8 mouse cellular contexts compared by ENCODE assay signal in genomic region chr2:163471136-163471535, GRCm38 (mm10). TPM values are rescaled to one million over a fixed set of nuclear protein-coding genes. Genes with fewer than 3 reads are reported as not detected.
DNase-seq lines count a peak whose midpoint lies in the region; ATAC-seq and TF ChIP-seq lines count a peak whose summit lies in the region.

No protein-coding gene starts in this region.

- no peak for TF ChIP-seq CTCF in layer of hippocampus, adult 2 months (conservative IDR thresholded peaks at IDR 0.05)

- peaks cover 9% of the 10 kb centered on the region for H3K4me1 ChIP-seq in embryonic facial prominence, embryonic 13.5 days
- H3K4me1 ChIP-seq in hindbrain, embryonic 11.5 days (replicated peaks; ENCODE audit: control insufficient read depth, insufficient read depth, low read length) = peaks cover 5% of the 10 kb centered on the region; the same call in 1 of the 2 replicates
- H3K4me1 ChIP-seq in midbrain, embryonic 14.5 days (ENCODE audit: control insufficient read depth, insufficient read depth, low read length) = peaks cover 7% of the 10 kb centered on the region

- DNase-seq in layer of hippocampus, adult 2 months (ENCODE audit: low spot score in 2 of 2) = no peak
- no peak for DNase-seq in layer of hippocampus, adult 11-12 months (ENCODE audit: low spot score)
- DNase-seq in hindbrain, embryonic 11.5 days (ENCODE audit: low spot score) = no peak
- DNase-seq in midbrain, embryonic 14.5 days = no peak
- no peak for DNase-seq in spleen, postnatal 10 days (ENCODE audit: low spot score in 2 of 2)
- no peak for DNase-seq in ovary, adult 18-20 months (ENCODE audit: low spot score)
- DNase-seq in urinary bladder, postnatal 4 days (ENCODE audit: low spot score in 2 of 2) = no peak

- H3K36me3 ChIP-seq in embryonic facial prominence, embryonic 13.5 days = peaks cover 30% of the 10 kb centered on the region
- H3K36me3 ChIP-seq in hindbrain, embryonic 11.5 days (ENCODE audit: control insufficient read depth, insufficient read depth, low read length) = no peaks in the 10 kb centered on the region
- peaks cover 33% of the 10 kb centered on the region for H3K36me3 ChIP-seq in midbrain, embryonic 14.5 days (ENCODE audit: control insufficient read depth, insufficient read depth, low read length)

- H3K27me3 ChIP-seq in embryonic facial prominence, embryonic 13.5 days = no peaks in the 10 kb centered on the region
- no peaks in the 10 kb centered on the region for H3K27me3 ChIP-seq in hindbrain, embryonic 11.5 days (ENCODE audit: control insufficient read depth, insufficient read depth, low read length)
- no peaks in the 10 kb centered on the region for H3K27me3 ChIP-seq in midbrain, embryonic 14.5 days (ENCODE audit: control insufficient read depth, insufficient read depth, low read length)

- whole genome bisulfite sequencing in embryonic facial prominence, embryonic 13.5 days = 81% methylated on average over 3 of the region's 3 CpGs
- 58% methylated on average over 3 of the region's 3 CpGs for WGBS in hindbrain, embryonic 11.5 days
- WGBS in midbrain, embryonic 14.5 days = 84% methylated on average over 3 of the region's 3 CpGs

- H3K4me2 ChIP-seq in embryonic facial prominence, embryonic 13.5 days = peak overlapping the region; percentile 85
- H3K4me2 ChIP-seq in hindbrain, embryonic 11.5 days (replicated peaks; ENCODE audit: low read depth, low read length) = peak overlapping the region; percentile 89; the same call in 1 of the 2 replicates
- H3K4me2 ChIP-seq in midbrain, embryonic 14.5 days (ENCODE audit: low read length) = peak overlapping the region; percentile 86

- H3K9me3 ChIP-seq in embryonic facial prominence, embryonic 13.5 days = no peaks in the 10 kb centered on the region
- no peaks in the 10 kb centered on the region for H3K9me3 ChIP-seq in hindbrain, embryonic 11.5 days (ENCODE audit: control insufficient read depth, low read length)
- H3K9me3 ChIP-seq in midbrain, embryonic 14.5 days (ENCODE audit: control insufficient read depth, low read length) = no peaks in the 10 kb centered on the region

- H3K9ac ChIP-seq in embryonic facial prominence, embryonic 13.5 days = peak overlapping the region; percentile 89
- H3K9ac ChIP-seq in hindbrain, embryonic 11.5 days (ENCODE audit: low read depth, low read length) = no peak overlapping the region
- 0 out of 2 replicates have a peak overlapping the region, but pooled peaks have one; percentile 85 for H3K9ac ChIP-seq in midbrain, embryonic 14.5 days (replicated peaks; ENCODE audit: low read length)

- H3K4me3 ChIP-seq in layer of hippocampus, adult 2 months = peak overlapping the region; percentile 80
- H3K4me3 ChIP-seq in embryonic facial prominence, embryonic 13.5 days = peak overlapping the region; percentile 89
- H3K4me3 ChIP-seq in hindbrain, embryonic 11.5 days (ENCODE audit: low read depth, low read length) = peak overlapping the region; percentile 86; the same call in 1 of the 2 replicates
- peak overlapping the region; percentile 78 for H3K4me3 ChIP-seq in midbrain, embryonic 14.5 days (replicated peaks; ENCODE audit: low read depth, low read length)

- H3K27ac ChIP-seq in layer of hippocampus, adult 2 months = peak overlapping the region; percentile 90; the same call in 1 of the 2 replicates
- H3K27ac ChIP-seq in embryonic facial prominence, embryonic 13.5 days = no peak overlapping the region
- no peak overlapping the region for H3K27ac ChIP-seq in hindbrain, embryonic 11.5 days (ENCODE audit: low read depth, low read length)
- H3K27ac ChIP-seq in midbrain, embryonic 14.5 days (replicated peaks; ENCODE audit: low read depth, low read length) = no peak overlapping the region

- no peak for ATAC-seq in embryonic facial prominence, embryonic 13.5 days (ENCODE audit: insufficient number of reproducible peaks, insufficient read depth, low FRiP score, low TSS enrichment, low read depth)
- no peak for ATAC-seq in hindbrain, embryonic 11.5 days (ENCODE audit: low FRiP score)
- no peak for ATAC-seq in midbrain, embryonic 14.5 days (ENCODE audit: low FRiP score, low TSS enrichment)

RNA-seq across cellular contexts. Expression of gene Fitm2, which starts 1.3 kb away (rescaled TPM):
- total RNA-seq in layer of hippocampus, adult 2 months (2021) = 10 to 100 TPM; 19.0 to 20.0 TPM
- 9.7 and 10.0 TPM in 2 replicates for polyA plus RNA-seq in embryonic facial prominence, embryonic 13.5 days (2015; fragmentation: Nextera tagmentation; extraction: Ambion mirVana)
- 8.0 and 9.0 TPM in 2 replicates for polyA plus RNA-seq in hindbrain, embryonic 11.5 days (2014; fragmentation: Nextera tagmentation; extraction: Ambion mirVana)
- polyA plus RNA-seq in midbrain, embryonic 14.5 days (2014; fragmentation: Nextera tagmentation; extraction: Ambion mirVana) = 13.0 and 13.6 TPM in 2 replicates

RNA-seq across cellular contexts. Expression of gene R3hdml, which starts 21.0 kb away (rescaled TPM):
- not detected for total RNA-seq in layer of hippocampus, adult 2 months (2021)
- polyA plus RNA-seq in embryonic facial prominence, embryonic 13.5 days (2015; fragmentation: Nextera tagmentation; extraction: Ambion mirVana) = not detected in 2 replicates
- 0.15 TPM in 1 of 2 replicates, not detected in the other for polyA plus RNA-seq in hindbrain, embryonic 11.5 days (2014; fragmentation: Nextera tagmentation; extraction: Ambion mirVana)
- not detected in 2 replicates for polyA plus RNA-seq in midbrain, embryonic 14.5 days (2014; fragmentation: Nextera tagmentation; extraction: Ambion mirVana)

RNA-seq across cellular contexts. Expression of gene Gdap1l1, which starts 32.9 kb away (rescaled TPM):
- 10 to 100 TPM; 61.5 to 70.7 TPM for total RNA-seq in layer of hippocampus, adult 2 months (2021)
- 1.9 and 2.8 TPM in 2 replicates for polyA plus RNA-seq in embryonic facial prominence, embryonic 13.5 days (2015; fragmentation: Nextera tagmentation; extraction: Ambion mirVana)
- polyA plus RNA-seq in hindbrain, embryonic 11.5 days (2014; fragmentation: Nextera tagmentation; extraction: Ambion mirVana) = 47.4 and 52.9 TPM in 2 replicates
- polyA plus RNA-seq in midbrain, embryonic 14.5 days (2014; fragmentation: Nextera tagmentation; extraction: Ambion mirVana) = 135 and 150 TPM in 2 replicates

RNA-seq across cellular contexts. Expression of gene Hnf4a, which starts 35.5 kb away (rescaled TPM):
- total RNA-seq in layer of hippocampus, adult 2 months (2021) = not detected
- polyA plus RNA-seq in embryonic facial prominence, embryonic 13.5 days (2015; fragmentation: Nextera tagmentation; extraction: Ambion mirVana) = 0.62 TPM in 1 of 2 replicates, not detected in the other
- not detected in 2 replicates for polyA plus RNA-seq in hindbrain, embryonic 11.5 days (2014; fragmentation: Nextera tagmentation; extraction: Ambion mirVana)
- polyA plus RNA-seq in midbrain, embryonic 14.5 days (2014; fragmentation: Nextera tagmentation; extraction: Ambion mirVana) = not detected in 2 replicates

RNA-seq across cellular contexts. Expression of gene Oser1, which starts 46.6 kb away (rescaled TPM):
- 10 to 100 TPM; 17.1 to 17.2 TPM for total RNA-seq in layer of hippocampus, adult 2 months (2021)
- polyA plus RNA-seq in embryonic facial prominence, embryonic 13.5 days (2015; fragmentation: Nextera tagmentation; extraction: Ambion mirVana) = 92.1 and 99.5 TPM in 2 replicates
- polyA plus RNA-seq in hindbrain, embryonic 11.5 days (2014; fragmentation: Nextera tagmentation; extraction: Ambion mirVana) = 88.7 and 92.1 TPM in 2 replicates
- polyA plus RNA-seq in midbrain, embryonic 14.5 days (2014; fragmentation: Nextera tagmentation; extraction: Ambion mirVana) = 78.5 and 84.3 TPM in 2 replicates

Comparison
In these comparisons a context has a peak if more than half of its experiments do, and no peak if none do; other contexts are left out.
1. RNA of gene Gdap1l1, which starts 32.9 kb away (polyA plus RNA-seq): 135 to 150 TPM in midbrain, embryonic 14.5 days and 47.4 to 52.9 TPM in hindbrain, embryonic 11.5 days; 1.9 to 2.8 TPM in embryonic facial prominence, embryonic 13.5 days; every median in the first group is over 10 times any median in the second.
2. Peak in every context shown above with its lines, with median percentiles within 50 percentile points of each other: H3K4me3 ChIP-seq and H3K4me2 ChIP-seq.